Mouse (Mus musculus): Measurements from ENCODE around the gene Rhbdd2.

- no peak for TF ChIP-seq SIN3A (IDR thresholded peaks at IDR 0.05; ENCODE audit: low read length)
- no peak for TF ChIP-seq ZNF384 (IDR thresholded peaks at IDR 0.05; ENCODE audit: low read depth, low read length)
These were observed 8.6 kb downstream of the Rhbdd2 start for GRCm38 (mm10) chr5:135641028-135641427.
